Mouse (Mus musculus) lung, embryonic 15.5 days (tissue): ENCODE results near the gene Prrg4. TPM values are rescaled to one million over a fixed set of nuclear protein-coding genes. Genes with fewer than 3 reads are reported as not detected.
"Not testable (repeated sequence)": the region's sequence is repeated elsewhere in the genome, so short reads cannot be mapped to it uniquely, and the experiment has no call there.

ENCODE experiments used
- ATAC-seq: fragments of 200-750 bp; cut with Nextera tagmentation; 2 replicates; pipeline ENCODE4 v1.8.0; 2017; ENCODE audit warnings: moderate number of reproducible peaks, borderline replicate concordance; ENCODE audit not compliant: low FRiP score, low TSS enrichment; ENCODE audit errors: extremely low read depth
- H3K27ac ChIP-seq: fragments of 300-500 bp; sonication (generic); 2 replicates; pipeline ENCODE4 v1.5.1; 2015; ENCODE audit warnings: moderate library complexity, mild to moderate bottlenecking, inconsistent platforms
- H3K27me3 ChIP-seq: fragments of 300-500 bp; sonication (generic); 2 replicates; pipeline ENCODE4 v1.6.1; 2015; ENCODE audit warnings: inconsistent platforms
- H3K36me3 ChIP-seq: fragments of 300-500 bp; sonication (generic); 2 replicates; pipeline ENCODE4 v1.6.1; 2015; ENCODE audit warnings: inconsistent platforms
- H3K4me1 ChIP-seq: fragments of 300-500 bp; sonication (generic); 2 replicates; pipeline ENCODE4 v1.6.1; 2015; ENCODE audit warnings: inconsistent platforms
- H3K4me2 ChIP-seq: fragments of 300-500 bp; sonication (generic); 2 replicates; pipeline ENCODE4 v1.6.1; 2015; ENCODE audit warnings: inconsistent platforms, mild to moderate bottlenecking, moderate library complexity
- H3K4me3 ChIP-seq: fragments of 300-500 bp; sonication (generic); 2 replicates; pipeline ENCODE4 v1.5.1; 2015; ENCODE audit warnings: mild to moderate bottlenecking, inconsistent platforms
- H3K9ac ChIP-seq: fragments of 300-500 bp; sonication (generic); 2 replicates; pipeline ENCODE4 v1.6.1; 2015; ENCODE audit warnings: inconsistent platforms
- H3K9me3 ChIP-seq: fragments of 300-500 bp; sonication (generic); 2 replicates; pipeline ENCODE4 v1.6.1; 2016; ENCODE audit warnings: inconsistent platforms
- WGBS: fragments of 180-500 bp; shearing (Covaris S2); methylation state at CpG from one replicate; pipeline ENCODE4 v1.1.7; 2015; 5-methylcytosine and 5-hydroxymethylcytosine counted together
- polyA plus RNA-seq: library from polyadenylated mRNA; unstranded; fragments of >200 nt; fragmentation: Nextera tagmentation; extraction: Ambion mirVana; gene quantifications from 2 replicates; pipeline ENCODE4 v1.2.1, GENCODE M21; 2015

Prrg4 gene
- polyA plus RNA-seq, 1 experiment from 2014 or later, result 3.1 TPM

DNA sequence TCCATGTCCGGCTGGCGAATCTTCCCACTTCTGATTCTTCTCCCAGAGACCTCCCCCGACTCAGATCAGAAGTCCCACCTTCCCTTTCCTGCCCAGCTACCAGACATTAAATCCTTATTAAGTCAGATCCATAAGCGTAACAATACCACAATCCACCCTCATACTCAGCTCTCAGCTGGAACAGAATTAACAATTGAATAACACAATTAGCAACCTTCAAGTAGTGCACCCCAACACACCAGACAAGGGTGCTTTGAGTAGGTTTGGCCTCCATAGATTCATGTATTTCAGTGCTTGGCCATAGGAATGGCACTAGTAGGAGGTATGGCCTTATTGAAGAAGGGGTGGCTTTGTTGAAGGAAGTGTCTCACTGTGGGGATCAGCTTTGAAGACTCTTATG, 23.5 kb downstream of the Prrg4 start:
- WGBS, result 90% methylated on average over 4 of the region's 4 CpGs

DNA sequence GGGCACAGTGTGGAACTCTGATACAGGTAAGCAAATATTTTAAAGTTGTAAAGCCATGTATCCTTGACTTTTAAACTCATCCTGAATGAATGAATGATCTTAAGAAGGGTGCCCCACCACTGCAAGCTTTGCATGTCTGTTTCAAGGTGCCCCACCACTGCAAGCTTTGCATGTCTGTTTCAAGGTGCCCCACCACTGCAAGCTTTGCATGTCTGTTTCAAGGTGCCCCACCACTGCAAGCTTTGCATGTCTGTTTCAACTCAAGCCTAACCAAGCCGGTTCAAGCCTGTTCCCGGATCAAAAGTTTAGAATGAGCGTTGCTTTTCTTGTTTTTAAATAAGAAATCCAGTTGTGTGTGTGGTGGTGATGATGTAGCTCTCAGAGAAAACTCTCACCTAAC, 30.9 kb downstream of the Prrg4 start:
- not testable (repeated sequence) for H3K9me3 ChIP-seq, H3K4me2 ChIP-seq, H3K27ac ChIP-seq, H3K9ac ChIP-seq, H3K36me3 ChIP-seq, H3K27me3 ChIP-seq, ATAC-seq, H3K4me1 ChIP-seq, H3K4me3 ChIP-seq
- 82% methylated on average over 3 of the region's 3 CpGs for WGBS

More for the DNA sequence above, 23.5 kb downstream of the Prrg4 start:
- H3K4me2 ChIP-seq, result no peak overlapping the region
- H3K9me3 ChIP-seq, result no peaks in the 10 kb centered on the region
- H3K27ac ChIP-seq, result no peak overlapping the region
- H3K9ac ChIP-seq, result no peak overlapping the region
- no peaks in the 10 kb centered on the region for H3K36me3 ChIP-seq
- H3K4me3 ChIP-seq, result no peak overlapping the region
- H3K4me1 ChIP-seq, result no peaks in the 10 kb centered on the region
- no peaks in the 10 kb centered on the region for H3K27me3 ChIP-seq
- ATAC-seq, result no peak

DNA sequence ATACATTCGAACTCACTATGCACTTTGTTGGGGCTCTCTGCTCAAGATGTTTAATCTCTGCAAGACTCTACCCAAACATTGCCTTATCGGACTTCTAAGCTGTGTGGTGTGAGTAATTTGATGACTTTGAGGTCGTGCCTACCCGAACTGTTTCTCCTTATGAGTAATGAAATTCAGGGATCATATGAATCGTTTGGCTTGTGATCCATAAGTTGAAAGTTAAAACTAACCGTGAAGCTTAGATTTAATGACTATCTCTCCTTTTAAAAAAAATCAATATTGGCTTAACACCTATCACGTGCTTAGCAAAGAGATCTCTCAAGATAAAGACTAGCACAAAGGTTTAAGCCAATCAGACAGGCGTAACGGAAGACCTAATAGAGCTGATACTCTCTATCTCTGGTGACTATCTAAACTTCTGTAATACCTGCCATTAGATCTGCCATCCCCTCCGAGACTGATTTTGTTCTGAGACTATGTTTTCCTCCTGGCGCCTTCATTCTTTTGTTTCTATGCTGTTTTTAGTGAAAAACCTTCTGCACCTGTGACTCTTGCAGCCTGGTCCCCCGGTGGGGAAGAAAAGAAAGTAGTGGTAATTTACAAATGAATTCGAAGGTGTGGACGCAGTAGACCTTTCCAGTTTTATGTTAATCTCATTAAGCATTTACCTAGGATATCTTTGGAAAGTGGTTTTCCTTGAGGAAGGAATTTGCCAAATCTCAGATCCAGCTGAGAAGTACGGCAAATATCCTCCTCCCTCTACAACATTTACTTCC, 31.9 kb downstream of the Prrg4 start:
- H3K9ac ChIP-seq, result peak overlapping the region; percentile 99
- H3K4me2 ChIP-seq, result peak overlapping the region; percentile 72
- H3K27ac ChIP-seq, result peak overlapping the region; percentile 99
- no peaks in the 10 kb centered on the region for H3K9me3 ChIP-seq
- H3K4me1 ChIP-seq, result peaks cover 7% of the 10 kb centered on the region; the same call in 1 of the 2 replicates
- H3K27me3 ChIP-seq, result no peaks in the 10 kb centered on the region
- no peak for ATAC-seq
- WGBS, result under 1% methylated on average over 15 of the region's 15 CpGs
- no peaks in the 10 kb centered on the region for H3K36me3 ChIP-seq
- peak overlapping the region; percentile 98 for H3K4me3 ChIP-seq

GRCm38 (mm10) chr2:104816866-104817439, 32.7 kb downstream of the Prrg4 start:
- Histone ChIP-seq H3K4me2 (peak overlapping the region; percentile 72), H3K9ac (peak overlapping the region; percentile 99), H3K4me3 (peak overlapping the region; percentile 98), H3K4me1 (peaks cover 7% of the 10 kb centered on the region; the same call in 1 of the 2 replicates), H3K27ac (peak overlapping the region; percentile 99), H3K9me3 (no peaks in the 10 kb centered on the region), H3K27me3 (no peaks in the 10 kb centered on the region), H3K36me3 (no peaks in the 10 kb centered on the region)
- peak; percentile 95 for ATAC-seq
- under 1% methylated on average over 23 of the region's 51 CpGs for WGBS

- Histone ChIP-seq H3K27ac (peak within 1 kb of the TSS; percentile 99), H3K4me1 (peaks cover 7% of the 10 kb centered on the region; the same call in 1 of the 2 replicates), H3K27me3 (no peaks in the 10 kb centered on the region), H3K9ac (peak within 1 kb of the TSS; percentile 99), H3K36me3 (no peaks in the 10 kb centered on the region), H3K4me3 (peak within 1 kb of the TSS; percentile 98), H3K9me3 (no peaks in the 10 kb centered on the region), H3K4me2 (peak within 1 kb of the TSS; percentile 72)
- WGBS, result under 1% methylated on average over 39 of the region's 50 CpGs
- peak; percentile 71 for ATAC-seq
Measured at GRCm38 (mm10) chr2:104816371-104816827, 33.3 kb downstream of the Prrg4 start, which contains the start of gene Qser1. Gene Qser1 (minus strand): TSS chr2:104816760.

- Histone ChIP-seq H3K36me3 (no peaks in the 10 kb centered on the region), H3K9me3 (no peaks in the 10 kb centered on the region), H3K27me3 (no peaks in the 10 kb centered on the region), H3K4me2 (peak overlapping the region; percentile 72), H3K4me3 (peak overlapping the region; percentile 98), H3K27ac (peak overlapping the region; percentile 99), H3K4me1 (peaks cover 7% of the 10 kb centered on the region; the same call in 1 of the 2 replicates), H3K9ac (peak overlapping the region; percentile 99)
- under 1% methylated on average over 33 of the region's 33 CpGs for WGBS
- peak; percentile 41 for ATAC-seq
Measured at GRCm38 (mm10) chr2:104815561-104816370, 33.9 kb downstream of the Prrg4 start.

- no peaks in the 10 kb centered on the region for H3K9me3 ChIP-seq
- ATAC-seq, result no peak
- H3K4me2 ChIP-seq, result 0 out of 2 replicates have a peak overlapping the region, but pooled peaks have one; percentile 10
- H3K27me3 ChIP-seq, result no peaks in the 10 kb centered on the region
- WGBS, result 49% methylated on average over 5 of the region's 5 CpGs
- H3K4me3 ChIP-seq, result no peak overlapping the region
- H3K9ac ChIP-seq, result no peak overlapping the region; the same call in 1 of the 2 replicates
- H3K27ac ChIP-seq, result no peak overlapping the region
- H3K4me1 ChIP-seq, result peaks cover 7% of the 10 kb centered on the region; the same call in 1 of the 2 replicates
- 0 out of 2 replicates have a peak, but pooled peaks cover 6% of the 10 kb centered on the region for H3K36me3 ChIP-seq
Measured at GRCm38 (mm10) chr2:104814181-104814951, 35.3 kb downstream of the Prrg4 start.

GRCm38 (mm10) chr2:104805435-104805834, 44.2 kb downstream of the Prrg4 start:
- Histone ChIP-seq H3K4me1 (no peaks in the 10 kb centered on the region), H3K27me3 (no peaks in the 10 kb centered on the region), H3K36me3 (0 out of 2 replicates have a peak, but pooled peaks cover 6% of the 10 kb centered on the region), H3K4me2 (no peak overlapping the region), H3K27ac (no peak overlapping the region), H3K4me3 (no peak overlapping the region), H3K9me3 (no peaks in the 10 kb centered on the region), H3K9ac (no peak overlapping the region)
- no peak for ATAC-seq
- WGBS, result 78% methylated on average over 1 of the region's 1 CpGs

Other genes starting within 250 kb of the Prrg4 start
- gene Tcp11l1, start 137.7 kb downstream of the Prrg4 start, polyA plus RNA-seq, result 27.3 and 32.2 TPM in 2 replicates
- gene Pin1rt1, start 133.5 kb downstream of the Prrg4 start, polyA plus RNA-seq, result not detected in 2 replicates
- gene Depdc7, start 107.0 kb downstream of the Prrg4 start, polyA plus RNA-seq, result 8.6 and 9.1 TPM in 2 replicates
- 8.6 and 9.1 TPM in 2 replicates for gene Qser1, start 33.1 kb downstream of the Prrg4 start, polyA plus RNA-seq
- 5.3 and 5.4 TPM in 2 replicates for gene Ccdc73, start 17.9 kb upstream of the Prrg4 start, polyA plus RNA-seq
- gene Eif3m, start 167.2 kb upstream of the Prrg4 start, polyA plus RNA-seq, result 263 and 277 TPM in 2 replicates
- not detected in 2 replicates for gene Gm11060, start 242.1 kb upstream of the Prrg4 start, polyA plus RNA-seq